Comparison of ENCODE assay signal across 29 mouse cellular contexts in the genomic region with DNA sequence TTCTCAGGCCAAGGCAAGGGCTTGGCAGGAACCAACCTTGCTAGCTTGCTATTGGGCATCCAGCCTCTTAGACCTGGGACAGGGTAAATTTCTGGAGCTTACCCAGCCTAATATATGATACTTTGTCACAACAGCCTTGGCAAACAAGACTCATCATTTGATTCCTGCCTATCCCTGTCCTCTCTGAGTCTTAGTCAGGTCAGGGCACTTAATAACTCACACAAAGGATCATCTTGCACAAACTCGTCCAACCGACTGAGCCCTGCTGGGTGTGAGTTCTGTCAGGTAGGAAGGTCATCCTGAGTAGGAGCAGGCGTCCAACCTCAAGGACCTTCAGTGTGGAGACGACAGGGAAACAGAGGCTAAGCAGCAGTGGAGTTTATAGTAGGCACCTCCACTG.
DNase-seq lines count a peak whose midpoint lies in the region; ATAC-seq lines count a peak whose summit lies in the region.
"Had no signal": no experiment of that assay in that cellular context is flagged by ENCODE, and none has a peak within 500 bp of the region (broad histone marks: within the 10 kb centered on the region; RNA-seq: fewer than 3 reads in every experiment).

No protein-coding gene starts in this region.

- 87% methylated on average over 4 of the region's 4 CpGs for WGBS in forebrain, embryonic 10.5 days
- 89% methylated on average over 4 of the region's 4 CpGs for WGBS in forebrain, embryonic 16.5 days
- WGBS in hindbrain, embryonic 13.5 days = 80% methylated on average over 4 of the region's 4 CpGs
- 82% methylated on average over 4 of the region's 4 CpGs for WGBS in hindbrain, embryonic 16.5 days

- H3K4me2 ChIP-seq in forebrain, embryonic 16.5 days (ENCODE audit: low read length) = no peak overlapping the region
- no peak overlapping the region for H3K4me2 ChIP-seq in hindbrain, embryonic 13.5 days
- no peak overlapping the region for H3K4me2 ChIP-seq in hindbrain, embryonic 16.5 days (ENCODE audit: low read length)
- H3K4me2 ChIP-seq: embryonic facial prominence, embryonic 13.5 days; forebrain, embryonic 13.5 days; heart, embryonic 13.5 days; hindbrain, embryonic 12.5 days had no signal

- no peaks in the 10 kb centered on the region for H3K36me3 ChIP-seq in forebrain, embryonic 10.5 days (replicated peaks)
- H3K36me3 ChIP-seq in forebrain, embryonic 16.5 days (ENCODE audit: control insufficient read depth, insufficient read depth) = no peaks in the 10 kb centered on the region
- no peaks in the 10 kb centered on the region for H3K36me3 ChIP-seq in hindbrain, embryonic 13.5 days
- no peaks in the 10 kb centered on the region for H3K36me3 ChIP-seq in hindbrain, embryonic 16.5 days (ENCODE audit: control insufficient read depth, insufficient read depth, low read length)
- H3K36me3 ChIP-seq: embryonic facial prominence, embryonic 10.5 days; embryonic facial prominence, embryonic 13.5 days; G1E; heart, embryonic 10.5 days; heart, embryonic 13.5 days; hindbrain, embryonic 12.5 days had no signal

- no peaks in the 10 kb centered on the region for H3K27me3 ChIP-seq in forebrain, embryonic 10.5 days (ENCODE audit: poor library complexity, severe bottlenecking)
- H3K27me3 ChIP-seq in forebrain, embryonic 16.5 days (replicated peaks; ENCODE audit: control insufficient read depth, insufficient read depth, low read length) = no peaks in the 10 kb centered on the region
- no peaks in the 10 kb centered on the region for H3K27me3 ChIP-seq in hindbrain, embryonic 13.5 days
- H3K27me3 ChIP-seq in hindbrain, embryonic 16.5 days (replicated peaks; ENCODE audit: control insufficient read depth, insufficient read depth, low read length) = no peaks in the 10 kb centered on the region
- H3K27me3 ChIP-seq: CH12.LX; embryonic facial prominence, embryonic 13.5 days; forebrain, embryonic 13.5 days; hindbrain, embryonic 12.5 days; Patski had no signal

- no peak for DNase-seq in forebrain, embryonic 10.5 days (ENCODE audit: extremely low spot score, low spot score)
- DNase-seq in gastrocnemius, adult 8-10 months (ENCODE audit: low spot score in 2 of 2) = peak; percentile 28 to 47
- no peak for DNase-seq in gastrocnemius, postnatal 10 days
- DNase-seq: adrenal gland, postnatal 10 days; B cell, adult 2 months; cerebellum, adult 11-12 months; cerebellum, adult 8-10 months; cerebellum, postnatal 10 days; cerebellum, postnatal 36 days; embryo, embryonic 11 days; forebrain, postnatal 0 days; heart, adult 2 months; heart, postnatal 14 days; heart, postnatal 4 days; kidney, adult 2 months had no signal

- H3K27ac ChIP-seq in forebrain, embryonic 10.5 days = 0 out of 2 replicates have a peak overlapping the region, but pooled peaks have one; percentile 16
- no peak overlapping the region for H3K27ac ChIP-seq in forebrain, embryonic 16.5 days (ENCODE audit: low read length)
- peak overlapping the region; percentile 85; the same call in 1 of the 2 replicates for H3K27ac ChIP-seq in hindbrain, embryonic 13.5 days
- H3K27ac ChIP-seq in hindbrain, embryonic 16.5 days (ENCODE audit: low read depth, low read length) = no peak overlapping the region
- H3K27ac ChIP-seq: embryonic facial prominence, embryonic 10.5 days; embryonic facial prominence, embryonic 13.5 days; forebrain, embryonic 13.5 days; heart, adult 2 months; heart, embryonic 10.5 days; heart, embryonic 13.5 days had no signal

- no peak overlapping the region for H3K9ac ChIP-seq in forebrain, embryonic 16.5 days (replicated peaks; ENCODE audit: low read depth, low read length)
- no peak overlapping the region for H3K9ac ChIP-seq in hindbrain, embryonic 13.5 days
- H3K9ac ChIP-seq in hindbrain, embryonic 16.5 days (ENCODE audit: low read depth, low read length) = no peak overlapping the region
- H3K9ac ChIP-seq: embryonic facial prominence, embryonic 13.5 days; forebrain, embryonic 13.5 days; forebrain, postnatal 0 days; heart, embryonic 13.5 days; hindbrain, embryonic 12.5 days had no signal

- ATAC-seq in forebrain, embryonic 16.5 days = no peak
- ATAC-seq in hindbrain, embryonic 13.5 days (ENCODE audit: low FRiP score) = no peak
- ATAC-seq in hindbrain, embryonic 16.5 days = no peak
- ATAC-seq: forebrain, embryonic 13.5 days; forebrain, postnatal 0 days; intestine, postnatal 0 days; Patski had no signal

- no peaks in the 10 kb centered on the region for H3K9me3 ChIP-seq in forebrain, embryonic 10.5 days
- no peaks in the 10 kb centered on the region for H3K9me3 ChIP-seq in forebrain, embryonic 16.5 days (ENCODE audit: control insufficient read depth, low read length)
- no peaks in the 10 kb centered on the region for H3K9me3 ChIP-seq in hindbrain, embryonic 13.5 days
- no peaks in the 10 kb centered on the region for H3K9me3 ChIP-seq in hindbrain, embryonic 16.5 days (ENCODE audit: control insufficient read depth, low read length)
- H3K9me3 ChIP-seq: embryonic facial prominence, embryonic 10.5 days; embryonic facial prominence, embryonic 13.5 days; forebrain, embryonic 13.5 days; G1E; heart, embryonic 10.5 days; heart, embryonic 13.5 days; hindbrain, embryonic 12.5 days had no signal

- no peak overlapping the region for H3K4me3 ChIP-seq in forebrain, embryonic 10.5 days
- H3K4me3 ChIP-seq in forebrain, embryonic 16.5 days (replicated peaks; ENCODE audit: low read length) = no peak overlapping the region
- H3K4me3 ChIP-seq in hindbrain, embryonic 13.5 days = no peak overlapping the region
- no peak overlapping the region for H3K4me3 ChIP-seq in hindbrain, embryonic 16.5 days (ENCODE audit: low read length)
- H3K4me3 ChIP-seq: embryonic facial prominence, embryonic 10.5 days; embryonic facial prominence, embryonic 13.5 days; erythroblast, embryonic 14.5 days; forebrain, embryonic 13.5 days; heart, adult 2 months; heart, embryonic 10.5 days; heart, embryonic 13.5 days; hindbrain, embryonic 12.5 days had no signal

- H3K4me1 ChIP-seq in forebrain, embryonic 10.5 days = peaks cover 52% of the 10 kb centered on the region
- peaks cover 20% of the 10 kb centered on the region for H3K4me1 ChIP-seq in forebrain, embryonic 16.5 days (replicated peaks; ENCODE audit: control insufficient read depth, insufficient read depth, low read length)
- H3K4me1 ChIP-seq in hindbrain, embryonic 13.5 days (replicated peaks) = peaks cover 72% of the 10 kb centered on the region
- peaks cover 29% of the 10 kb centered on the region for H3K4me1 ChIP-seq in hindbrain, embryonic 16.5 days (ENCODE audit: control insufficient read depth, insufficient read depth, low read depth, low read length)

Comparison
In these comparisons a context has a peak if more than half of its experiments do, and no peak if none do; other contexts are left out.
1. DNase-seq: peak in gastrocnemius, adult 8-10 months (2 of 2); none in forebrain, embryonic 10.5 days (single experiment) and gastrocnemius, postnatal 10 days (single experiment).
2. H3K27ac ChIP-seq: peak in forebrain, embryonic 10.5 days (single experiment) and hindbrain, embryonic 13.5 days (single experiment); none in forebrain, embryonic 16.5 days (single experiment) and hindbrain, embryonic 16.5 days (single experiment).